Mouse (Mus musculus) E14TG2a.4 (cell line): ENCODE data around the gene Awat1.

Experiments used
- H3K27me3 ChIP-seq: 2 replicates; pipeline ENCODE4 v1.6.1; 2014; ENCODE audit warnings: low read length, control low read depth; ENCODE audit not compliant: insufficient read depth
- H3K36me3 ChIP-seq: 2 replicates; pipeline ENCODE4 v1.6.1; 2014; ENCODE audit warnings: low read length, control low read depth; ENCODE audit not compliant: insufficient read depth
- H3K4me1 ChIP-seq: replicated peaks from 2 replicates; pipeline ENCODE4 v1.6.1; 2014; ENCODE audit warnings: low read depth, low read length, control low read depth
- H3K4me3 ChIP-seq: replicated peaks from 2 replicates; pipeline ENCODE4 v1.5.1; 2014; ENCODE audit warnings: mild to moderate bottlenecking, low read length
- H3K9me3 ChIP-seq: 2 replicates; pipeline ENCODE4 v1.6.1; 2014; ENCODE audit warnings: low read length, control low read depth
- CTCF ChIP-seq: conservative IDR thresholded peaks from 2 replicates; pipeline ENCODE4 v1.5.1; 2014; ENCODE audit warnings: low read length
- NANOG ChIP-seq: IDR thresholded peaks from 2 replicates; pipeline ENCODE4 v1.6.1; 2014; ENCODE audit warnings: borderline replicate concordance, low read length, mixed read lengths
- POU5F1 ChIP-seq: IDR thresholded peaks from 2 replicates; pipeline ENCODE4 v1.6.1; 2014; ENCODE audit warnings: low read length, borderline replicate concordance

The Awat1 gene

DNA sequence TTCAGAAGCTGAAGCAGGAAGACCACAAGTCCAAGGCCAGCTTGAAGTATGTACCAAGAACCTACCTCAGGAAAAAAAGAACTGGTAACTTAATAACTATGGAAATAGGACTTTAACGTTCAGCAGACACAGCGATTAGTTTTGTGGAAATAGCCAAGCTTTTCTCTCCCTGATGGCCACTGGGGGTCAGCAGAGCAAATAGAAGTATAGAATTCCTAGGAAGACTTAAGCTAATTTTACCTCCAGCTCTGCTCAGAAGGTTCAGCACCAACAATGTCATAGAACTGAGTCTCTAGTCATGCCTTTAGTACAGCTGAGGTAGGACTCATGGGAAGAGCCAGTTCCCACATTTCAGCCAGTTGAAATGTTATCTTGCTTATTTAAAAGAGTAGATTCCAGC, 49.3 kb downstream of the Awat1 start:
- Histone ChIP-seq H3K4me1 (peaks cover 21% of the 10 kb centered on the region), H3K36me3 (peaks cover 29% of the 10 kb centered on the region), H3K4me3 (no peak overlapping the region), H3K9me3 (no peaks in the 10 kb centered on the region), H3K27me3 (no peaks in the 10 kb centered on the region)
- no peak for TF ChIP-seq CTCF
- TF ChIP-seq POU5F1, result no peak
- no peak for TF ChIP-seq NANOG

GRCm38 (mm10) chrX:100624242-100624641, 52.2 kb downstream of the Awat1 start:
- peaks cover 37% of the 10 kb centered on the region for H3K36me3 ChIP-seq
- no peak overlapping the region for H3K4me3 ChIP-seq
- H3K9me3 ChIP-seq, result no peaks in the 10 kb centered on the region
- no peaks in the 10 kb centered on the region for H3K27me3 ChIP-seq
- H3K4me1 ChIP-seq, result peaks cover 11% of the 10 kb centered on the region; the same call in 1 of the 2 replicates
- TF ChIP-seq CTCF, result no peak
- TF ChIP-seq POU5F1, result no peak
- no peak for TF ChIP-seq NANOG

- H3K27me3 ChIP-seq, result no peaks in the 10 kb centered on the region
- H3K4me3 ChIP-seq, result peak overlapping the region; percentile 88
- H3K4me1 ChIP-seq, result peaks cover 13% of the 10 kb centered on the region; the same call in 1 of the 2 replicates
- H3K9me3 ChIP-seq, result no peaks in the 10 kb centered on the region
- peaks cover 37% of the 10 kb centered on the region for H3K36me3 ChIP-seq
- TF ChIP-seq CTCF (no peak), POU5F1 (no peak), NANOG (no peak)
These were observed 53.1 kb downstream of the Awat1 start for GRCm38 (mm10) chrX:100625146-100625545.

DNA sequence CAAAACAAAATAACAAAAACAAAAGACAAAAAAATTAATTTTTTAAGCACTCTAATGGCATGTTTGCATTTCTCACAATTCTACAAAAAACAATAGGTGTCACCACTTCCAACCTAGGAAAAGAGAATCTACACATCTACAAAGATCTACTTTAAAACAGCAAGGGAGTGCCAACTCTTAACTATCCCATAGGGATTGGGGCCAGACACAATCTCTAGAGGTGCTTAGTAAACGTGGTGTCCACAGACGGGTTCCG, 53.4 kb downstream of the Awat1 start, which contains the start of gene Kif4:
Kif4 (plus strand) TSS at position 192 of the 256 bp plus-strand sequence.
- Histone ChIP-seq H3K4me1 (peaks cover 13% of the 10 kb centered on the region; the same call in 1 of the 2 replicates), H3K27me3 (no peaks in the 10 kb centered on the region), H3K36me3 (peaks cover 37% of the 10 kb centered on the region), H3K4me3 (peak within 1 kb of the TSS; percentile 88), H3K9me3 (no peaks in the 10 kb centered on the region)
- TF ChIP-seq NANOG (no peak), POU5F1 (no peak), CTCF (no peak)

- Histone ChIP-seq H3K36me3 (peaks cover 37% of the 10 kb centered on the region), H3K27me3 (no peaks in the 10 kb centered on the region), H3K4me1 (peaks cover 13% of the 10 kb centered on the region; the same call in 1 of the 2 replicates), H3K9me3 (no peaks in the 10 kb centered on the region), H3K4me3 (peak within 1 kb of the TSS; percentile 88)
- TF ChIP-seq NANOG (no peak), CTCF (no peak), POU5F1 (no peak)
These were observed 54.0 kb downstream of the Awat1 start, which contains the start of gene Pdzd11 for GRCm38 (mm10) chrX:100625802-100626793. Gene Pdzd11, minus strand, starts transcription at chrX:100626568.
